Mouse (Mus musculus) heart, embryonic 10.5 days (tissue): ENCODE results near the gene Slc2a3. TPM values are rescaled to one million over a fixed set of nuclear protein-coding genes. Genes with fewer than 3 reads are reported as not detected.
"Not testable (repeated sequence)": the region's sequence is repeated elsewhere in the genome, so short reads cannot be mapped to it uniquely, and the experiment has no call there.

Experiments
- DNase-seq: peaks from one replicate; pipeline ENCODE4 v3.0.0-alpha.2; 2017; ENCODE audit warnings: low spot score
- H3K27ac ChIP-seq: fragments of 300-500 bp; sonication (generic); 2 replicates; pipeline ENCODE4 v1.5.1; 2016; ENCODE audit warnings: mild to moderate bottlenecking
- H3K27me3 ChIP-seq: fragments of 300-500 bp; sonication (generic); 2 replicates; pipeline ENCODE4 v1.6.1; 2016; ENCODE audit warnings: mild to moderate bottlenecking; ENCODE audit not compliant: poor library complexity, insufficient read depth, severe bottlenecking
- H3K36me3 ChIP-seq: fragments of 300-500 bp; sonication (generic); 2 replicates; pipeline ENCODE4 v1.6.1; 2016; ENCODE audit warnings: mild to moderate bottlenecking, moderate library complexity
- H3K4me1 ChIP-seq: fragments of 300-500 bp; sonication (generic); 2 replicates; pipeline ENCODE4 v1.6.1; 2016; ENCODE audit warnings: mild to moderate bottlenecking
- H3K4me3 ChIP-seq: fragments of 300-500 bp; sonication (generic); 2 replicates; pipeline ENCODE4 v1.5.1; 2016; ENCODE audit warnings: mild to moderate bottlenecking, moderate library complexity
- H3K9me3 ChIP-seq: fragments of 300-500 bp; sonication (generic); 2 replicates; pipeline ENCODE4 v1.6.1; 2016; ENCODE audit warnings: mild to moderate bottlenecking, moderate library complexity
- WGBS: fragments of 180-500 bp; shearing (Covaris S2); methylation state at CpG from one replicate; pipeline ENCODE4 v1.1.7; 2016; 5-methylcytosine and 5-hydroxymethylcytosine counted together
- polyA plus RNA-seq: library from polyadenylated mRNA; unstranded; fragments of >200 nt; fragmentation: Nextera tagmentation; extraction: Ambion mirVana; gene quantifications from 2 replicates; pipeline ENCODE4 v1.2.1, GENCODE M21; 2016

The Slc2a3 gene
- polyA plus RNA-seq, 1 experiment from 2014 or later: 85.3 TPM

DNA sequence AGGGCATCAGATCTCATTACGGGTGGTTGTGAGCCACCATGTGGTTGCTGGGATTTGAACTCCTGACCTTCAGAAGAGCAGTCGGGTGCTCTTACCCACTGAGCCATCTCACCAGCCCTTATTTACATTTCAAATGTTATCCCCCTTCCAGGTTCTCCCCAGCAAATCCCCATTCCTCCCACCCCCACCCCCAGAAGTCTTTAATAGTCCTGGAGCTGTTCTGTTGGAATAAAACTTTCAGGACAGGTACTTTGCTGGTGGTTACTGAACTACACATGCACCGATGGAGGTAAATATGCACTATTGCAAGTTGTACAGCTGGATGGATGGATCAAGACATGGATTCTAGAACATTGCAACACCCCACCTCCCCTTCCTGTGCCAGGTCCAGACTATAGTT is 34.4 kb downstream of the Slc2a3 start:
- H3K36me3 ChIP-seq, H3K27ac ChIP-seq, H3K27me3 ChIP-seq, DNase-seq, H3K4me3 ChIP-seq, H3K9me3 ChIP-seq: not testable (repeated sequence)
- WGBS: 79% methylated on average over 3 of the region's 3 CpGs
- peaks cover 27% of the 10 kb centered on the region; the same call in 1 of the 2 replicates for H3K4me1 ChIP-seq

GRCm38 (mm10) chr6:122766145-122766968 is 35.1 kb downstream of the Slc2a3 start:
- H3K27me3 ChIP-seq: 0 out of 2 replicates have a peak, but pooled peaks cover 6% of the 10 kb centered on the region
- H3K36me3 ChIP-seq: no peaks in the 10 kb centered on the region
- H3K9me3 ChIP-seq: no peaks in the 10 kb centered on the region
- WGBS: 26% methylated on average over 5 of the region's 5 CpGs
- H3K27ac ChIP-seq: peak overlapping the region; percentile 10; the same call in 1 of the 2 replicates
- no peak overlapping the region for H3K4me3 ChIP-seq
- no peak for DNase-seq
- peaks cover 27% of the 10 kb centered on the region; the same call in 1 of the 2 replicates for H3K4me1 ChIP-seq

- Histone ChIP-seq H3K4me1 (peaks cover 34% of the 10 kb centered on the region; the same call in 1 of the 2 replicates), H3K27ac (peak overlapping the region; percentile 86), H3K27me3 (0 out of 2 replicates have a peak, but pooled peaks cover 6% of the 10 kb centered on the region), H3K9me3 (no peaks in the 10 kb centered on the region), H3K4me3 (peak overlapping the region; percentile 68), H3K36me3 (no peaks in the 10 kb centered on the region)
- WGBS: 10% methylated on average over 9 of the region's 9 CpGs
- DNase-seq: no peak
Measured at GRCm38 (mm10) chr6:122765298-122765956, 36.0 kb downstream of the Slc2a3 start.

DNA sequence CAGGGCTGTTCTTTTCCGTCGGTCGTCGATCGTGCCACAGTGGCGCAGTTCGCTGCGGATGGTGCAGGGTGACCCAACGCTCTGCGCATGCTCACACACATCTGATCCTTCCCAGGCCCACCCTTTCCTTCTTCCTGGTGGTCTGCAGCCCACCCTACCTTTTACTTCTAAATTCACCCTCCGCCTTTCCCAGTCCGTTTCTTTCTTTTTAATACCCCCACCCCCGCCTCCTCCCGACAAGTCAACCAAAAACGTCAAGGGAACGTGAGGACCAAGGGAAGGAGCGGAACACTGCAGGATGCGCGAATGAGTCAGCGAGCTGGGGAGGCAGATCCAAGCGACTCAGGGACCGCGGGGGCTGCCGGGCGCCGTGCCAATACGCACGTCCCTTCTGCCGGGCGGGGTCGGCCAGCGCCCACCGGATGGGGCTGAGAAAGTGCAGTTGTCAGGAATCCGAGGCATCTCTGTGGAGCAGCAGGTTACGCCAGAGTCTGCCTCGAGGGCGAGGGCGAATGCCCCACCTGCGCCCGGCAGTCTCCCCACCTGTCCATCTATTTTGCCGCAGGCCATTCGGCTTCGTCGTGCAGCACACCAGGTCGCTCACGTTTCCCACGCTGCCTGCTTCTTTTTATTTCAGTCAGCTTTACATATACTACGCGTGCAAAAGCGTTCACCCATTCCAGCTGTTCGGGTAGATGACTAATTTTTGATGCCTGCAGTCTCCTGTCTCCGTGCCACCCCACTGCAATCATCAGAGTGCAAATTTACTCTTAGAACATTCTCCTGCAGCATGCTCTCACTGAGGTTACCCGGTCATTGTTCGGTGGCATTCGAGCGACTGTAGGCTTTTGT is 36.8 kb downstream of the Slc2a3 start:
- H3K27me3 ChIP-seq: 0 out of 2 replicates have a peak, but pooled peaks cover 6% of the 10 kb centered on the region
- H3K4me1 ChIP-seq: peaks cover 34% of the 10 kb centered on the region; the same call in 1 of the 2 replicates
- H3K9me3 ChIP-seq: no peaks in the 10 kb centered on the region
- DNase-seq: peak; percentile 86
- no peaks in the 10 kb centered on the region for H3K36me3 ChIP-seq
- peak overlapping the region; percentile 68 for H3K4me3 ChIP-seq
- peak overlapping the region; percentile 86 for H3K27ac ChIP-seq
- under 1% methylated on average over 56 of the region's 56 CpGs for WGBS

DNA sequence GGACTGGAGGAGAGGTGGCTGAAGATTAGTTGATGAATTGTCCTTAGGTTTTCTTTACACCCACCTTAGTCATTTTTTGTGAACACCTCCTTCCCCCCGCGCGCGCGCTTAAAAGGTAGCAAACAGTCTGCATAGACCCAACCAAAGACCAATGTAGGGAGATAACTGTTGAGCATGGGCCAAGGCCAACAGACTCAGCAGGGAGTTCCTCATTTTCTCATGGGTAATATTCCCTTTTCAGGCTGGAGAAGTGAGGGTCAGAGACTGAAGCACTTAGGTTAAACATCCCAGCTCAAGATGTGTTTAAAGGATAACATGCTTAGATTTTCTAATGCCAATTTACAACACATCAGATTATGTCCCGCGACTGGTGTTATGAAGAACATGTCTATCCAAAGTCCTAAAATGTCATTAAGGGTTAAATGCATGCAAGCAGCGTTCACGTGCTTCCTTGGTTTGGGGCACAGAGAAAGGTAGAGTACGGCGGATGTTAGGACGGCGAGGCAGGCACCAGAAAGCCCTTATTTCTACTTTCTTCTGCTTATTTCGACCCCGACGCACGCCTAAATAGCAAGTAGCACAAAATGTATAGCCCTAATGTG is 37.5 kb downstream of the Slc2a3 start:
- H3K27ac ChIP-seq: peak overlapping the region; percentile 86
- peaks cover 34% of the 10 kb centered on the region; the same call in 1 of the 2 replicates for H3K4me1 ChIP-seq
- no peak for DNase-seq
- peak overlapping the region; percentile 68 for H3K4me3 ChIP-seq
- H3K36me3 ChIP-seq: no peaks in the 10 kb centered on the region
- WGBS: 37% methylated on average over 17 of the region's 17 CpGs
- no peaks in the 10 kb centered on the region for H3K9me3 ChIP-seq
- H3K27me3 ChIP-seq: 0 out of 2 replicates have a peak, but pooled peaks cover 6% of the 10 kb centered on the region

- WGBS: 51% methylated on average over 11 of the region's 11 CpGs
- no peaks in the 10 kb centered on the region for H3K9me3 ChIP-seq
- peak; percentile 84 for DNase-seq
- H3K27ac ChIP-seq: peak overlapping the region; percentile 86; the same call in 1 of the 2 replicates
- peaks cover 34% of the 10 kb centered on the region; the same call in 1 of the 2 replicates for H3K4me1 ChIP-seq
- H3K4me3 ChIP-seq: no peak overlapping the region
- no peaks in the 10 kb centered on the region for H3K36me3 ChIP-seq
- 0 out of 2 replicates have a peak, but pooled peaks cover 6% of the 10 kb centered on the region for H3K27me3 ChIP-seq
Measured at GRCm38 (mm10) chr6:122762952-122763700, 38.3 kb downstream of the Slc2a3 start.

DNA sequence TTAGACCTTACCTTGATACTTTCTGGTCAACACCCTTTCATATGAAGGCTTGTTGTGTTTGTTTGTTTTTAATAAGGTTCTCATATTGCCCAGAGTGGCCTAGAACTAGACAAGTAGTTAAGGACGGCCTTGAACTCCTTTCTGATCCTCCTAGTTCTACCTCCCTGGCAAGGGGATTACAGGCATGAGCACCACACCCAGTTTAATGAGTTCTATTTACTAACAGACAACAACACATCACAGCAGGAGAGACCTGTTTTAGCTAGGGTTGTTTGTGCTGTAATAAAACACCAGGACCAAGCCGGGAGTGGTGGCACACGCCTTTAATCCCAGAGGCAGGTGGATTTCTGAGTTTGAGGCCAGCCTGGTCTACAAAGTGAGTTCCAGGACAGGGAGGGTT is 39.0 kb downstream of the Slc2a3 start:
- no peaks in the 10 kb centered on the region for H3K36me3 ChIP-seq
- no peak overlapping the region for H3K4me3 ChIP-seq
- 0 out of 2 replicates have a peak, but pooled peaks cover 6% of the 10 kb centered on the region for H3K27me3 ChIP-seq
- DNase-seq: no peak
- WGBS: 72% methylated on average over 3 of the region's 3 CpGs
- no peaks in the 10 kb centered on the region for H3K9me3 ChIP-seq
- peaks cover 34% of the 10 kb centered on the region; the same call in 1 of the 2 replicates for H3K4me1 ChIP-seq
- peak overlapping the region; percentile 86; the same call in 1 of the 2 replicates for H3K27ac ChIP-seq

- Histone ChIP-seq H3K4me3 (no peak overlapping the region), H3K4me1 (peaks cover 34% of the 10 kb centered on the region; the same call in 1 of the 2 replicates), H3K9me3 (no peaks in the 10 kb centered on the region), H3K36me3 (no peaks in the 10 kb centered on the region), H3K27me3 (0 out of 2 replicates have a peak, but pooled peaks cover 6% of the 10 kb centered on the region), H3K27ac (peak overlapping the region; percentile 70; the same call in 1 of the 2 replicates)
- DNase-seq: no peak
Measured at GRCm38 (mm10) chr6:122761901-122762300, 39.5 kb downstream of the Slc2a3 start.

DNA sequence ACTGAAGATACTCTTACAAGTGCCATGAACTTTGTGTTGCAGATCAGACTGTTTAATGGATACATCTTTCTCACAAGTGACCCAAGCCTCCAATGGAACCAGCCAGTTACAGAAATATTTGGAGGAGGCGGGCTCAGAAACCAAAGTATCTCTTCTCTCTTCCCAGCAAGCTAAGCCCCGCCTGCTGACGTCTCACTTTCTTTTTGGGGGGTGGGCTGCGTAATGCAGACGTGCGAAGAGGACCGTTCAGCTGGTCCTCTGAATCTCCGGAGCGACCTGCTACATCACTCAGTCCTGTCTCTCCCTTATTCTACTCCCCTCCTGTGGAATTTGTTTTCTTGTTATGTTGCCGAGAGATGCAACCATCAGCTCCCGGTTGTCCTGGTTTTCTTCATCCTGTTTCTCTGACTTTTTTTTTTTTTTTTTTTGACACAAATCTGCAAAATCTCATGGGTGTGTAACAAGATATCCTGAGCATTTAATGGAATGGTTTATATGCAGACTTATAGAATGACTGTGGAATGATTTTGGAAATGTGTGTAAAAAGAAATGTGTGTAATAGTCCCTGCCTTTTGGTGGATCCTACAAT is 40.3 kb downstream of the Slc2a3 start:
- peak; percentile 84 for DNase-seq
- no peaks in the 10 kb centered on the region for H3K9me3 ChIP-seq
- WGBS: 1% methylated on average over 11 of the region's 11 CpGs
- no peaks in the 10 kb centered on the region for H3K36me3 ChIP-seq
- H3K4me3 ChIP-seq: peak overlapping the region; percentile 55
- H3K4me1 ChIP-seq: peaks cover 32% of the 10 kb centered on the region; the same call in 1 of the 2 replicates
- H3K27ac ChIP-seq: peak overlapping the region; percentile 70
- 0 out of 2 replicates have a peak, but pooled peaks cover 6% of the 10 kb centered on the region for H3K27me3 ChIP-seq

- no peaks in the 10 kb centered on the region for H3K9me3 ChIP-seq
- peaks cover 13% of the 10 kb centered on the region; the same call in 1 of the 2 replicates for H3K4me1 ChIP-seq
- H3K4me3 ChIP-seq: no peak overlapping the region
- H3K27ac ChIP-seq: no peak overlapping the region
- 55% methylated on average over 5 of the region's 5 CpGs for WGBS
- no peak for DNase-seq
- H3K27me3 ChIP-seq: 0 out of 2 replicates have a peak, but pooled peaks cover 6% of the 10 kb centered on the region
- H3K36me3 ChIP-seq: no peaks in the 10 kb centered on the region
Measured at GRCm38 (mm10) chr6:122758732-122759131, 42.7 kb downstream of the Slc2a3 start.

DNA sequence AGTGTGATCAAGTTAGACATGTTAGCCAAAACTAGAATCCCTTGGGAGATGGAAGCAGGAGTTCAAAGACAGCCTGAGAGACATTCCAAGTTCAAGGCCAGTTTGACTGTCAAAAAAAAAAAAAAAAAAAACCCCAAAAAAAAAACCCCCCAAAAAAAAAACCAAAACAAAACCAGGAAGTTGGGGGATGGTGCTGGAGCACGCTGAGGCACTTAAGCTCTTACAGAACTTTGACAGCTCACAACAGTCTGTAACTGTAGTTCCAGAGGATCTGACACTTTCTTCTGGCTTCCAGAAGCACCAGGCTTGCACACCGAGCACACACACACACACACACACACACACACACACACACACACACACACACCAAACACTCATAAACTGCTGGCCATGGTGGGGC is 45.5 kb downstream of the Slc2a3 start:
- WGBS: 37% methylated on average over 2 of the region's 2 CpGs
- Histone ChIP-seq H3K4me3 (no peak overlapping the region), H3K27me3 (no peaks in the 10 kb centered on the region), H3K27ac (no peak overlapping the region), H3K9me3 (no peaks in the 10 kb centered on the region), H3K36me3 (no peaks in the 10 kb centered on the region), H3K4me1 (peaks cover 5% of the 10 kb centered on the region; the same call in 1 of the 2 replicates)
- DNase-seq: no peak
